7 mouse cellular contexts compared by ENCODE assay signal in the genomic region with DNA sequence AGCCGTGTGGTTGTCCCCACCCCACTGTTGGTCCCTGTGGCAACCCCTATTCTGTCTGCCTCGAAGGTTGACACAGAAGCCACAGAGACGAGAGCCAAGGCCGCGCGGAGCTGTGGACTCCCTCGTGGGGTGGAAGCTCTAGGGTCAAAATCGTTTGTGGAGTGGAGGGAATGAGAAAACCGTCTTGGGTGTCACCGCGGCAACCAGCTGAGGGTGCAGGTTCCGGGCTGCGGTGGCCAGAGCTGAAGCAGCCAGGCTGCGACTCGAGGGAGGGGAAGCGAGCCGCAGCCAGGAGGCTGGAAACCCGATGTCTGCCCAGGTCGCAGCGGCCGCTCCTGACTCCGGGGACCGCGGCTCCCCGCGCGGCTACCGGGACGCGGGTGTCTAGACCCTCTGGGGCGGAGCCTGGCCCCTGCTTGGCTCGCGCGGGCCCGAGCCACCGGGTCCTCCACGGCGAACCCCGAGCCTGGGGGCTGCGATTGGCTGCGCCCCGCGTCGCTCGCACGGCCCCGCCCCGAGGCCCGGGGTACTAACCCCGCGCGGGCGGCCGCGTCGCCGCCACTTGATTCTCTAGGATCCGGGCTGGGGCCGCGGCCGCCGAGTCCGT. TPM values are rescaled to one million over a fixed set of nuclear protein-coding genes. Genes with fewer than 3 reads are reported as not detected.
DNase-seq lines count a peak whose midpoint lies in the region; ATAC-seq and TF ChIP-seq lines count a peak whose summit lies in the region.

No protein-coding gene starts in this region.

- in situ Hi-C loops in Patski (cut with MboI; ENCODE audit: low pct_unique_long_range_greater_than_20kb) = loop anchor here (5.0 kb wide), 2 partner anchors 135 to 205 kb away; no protein-coding TSS in a partner anchor

- H3K36me3 ChIP-seq in heart, embryonic 10.5 days = no peaks in the 10 kb centered on the region
- no peaks in the 10 kb centered on the region for H3K36me3 ChIP-seq in midbrain, embryonic 14.5 days (ENCODE audit: control insufficient read depth, insufficient read depth, low read length)

- 1% methylated on average over 58 of the region's 63 CpGs for WGBS in heart, embryonic 10.5 days
- under 1% methylated on average over 60 of the region's 63 CpGs for WGBS in midbrain, embryonic 14.5 days

- peaks cover 34% of the 10 kb centered on the region for H3K4me1 ChIP-seq in heart, embryonic 10.5 days
- H3K4me1 ChIP-seq in midbrain, embryonic 14.5 days (ENCODE audit: control insufficient read depth, insufficient read depth, low read length) = no peaks in the 10 kb centered on the region

- ATAC-seq in Patski = peak; percentile 24
- ATAC-seq in midbrain, embryonic 14.5 days (ENCODE audit: low FRiP score, low TSS enrichment) = no peak

- peak overlapping the region; percentile 42 for H3K27ac ChIP-seq in heart, embryonic 10.5 days
- no peak overlapping the region for H3K27ac ChIP-seq in midbrain, embryonic 14.5 days (replicated peaks; ENCODE audit: low read depth, low read length)

- H3K9ac ChIP-seq in midbrain, embryonic 14.5 days (replicated peaks; ENCODE audit: low read length) = no peak overlapping the region

- H3K4me3 ChIP-seq in heart, embryonic 10.5 days = peak overlapping the region; percentile 58
- peak overlapping the region; percentile 15; the same call in 1 of the 2 replicates for H3K4me3 ChIP-seq in midbrain, embryonic 14.5 days (replicated peaks; ENCODE audit: low read depth, low read length)

- no peaks in the 10 kb centered on the region for H3K27me3 ChIP-seq in Patski
- peaks cover 99% of the 10 kb centered on the region for H3K27me3 ChIP-seq in heart, embryonic 10.5 days (ENCODE audit: insufficient read depth, poor library complexity, severe bottlenecking)
- H3K27me3 ChIP-seq in midbrain, embryonic 14.5 days (ENCODE audit: control insufficient read depth, insufficient read depth, low read length) = peaks cover 97% of the 10 kb centered on the region

- peak overlapping the region; percentile 38 for H3K4me2 ChIP-seq in midbrain, embryonic 14.5 days (ENCODE audit: low read length)

- H3K9me3 ChIP-seq in heart, embryonic 10.5 days = no peaks in the 10 kb centered on the region
- H3K9me3 ChIP-seq in midbrain, embryonic 14.5 days (ENCODE audit: control insufficient read depth, low read length) = no peaks in the 10 kb centered on the region

- CTCF ChIA-PET in Patski (lab: Charles Lee) = no interaction called here

- no peak for TF ChIP-seq CTCF in Patski (IDR thresholded peaks at IDR 0.05)

- POLR2A ChIA-PET in Patski (lab: Charles Lee) = no interaction called here

- peak; percentile 77 for DNase-seq in CD4-positive, CD25-positive, alpha-beta regulatory T cell, adult 2 months (ENCODE audit: low read depth, low spot score)
- DNase-seq in Patski (ENCODE audit: low read depth, low spot score) = no peak
- no peak for DNase-seq in heart, embryonic 10.5 days (ENCODE audit: low spot score)
- DNase-seq in kidney, postnatal 4 days = peak; percentile 32 to 59
- DNase-seq in midbrain, embryonic 14.5 days = peak; percentile 40
- peak; percentile 71 for DNase-seq in thymus, postnatal 25 days
- DNase-seq in yolk sac, embryonic 10.5 days (ENCODE audit: low spot score) = no peak

RNA-seq across cellular contexts. Expression of a gene that starts 31.6 kb away (rescaled TPM):
- 8.9 TPM for polyA plus RNA-seq in Patski (2021)
- 0.05 TPM in 1 of 2 replicates, not detected in the other for polyA plus RNA-seq in heart, embryonic 10.5 days (2016; fragmentation: Nextera tagmentation; extraction: Ambion mirVana)
- not detected in 2 replicates for polyA plus RNA-seq in midbrain, embryonic 14.5 days (2014; fragmentation: Nextera tagmentation; extraction: Ambion mirVana)

Comparison
In these comparisons a context has a peak if more than half of its experiments do, and no peak if none do; other contexts are left out.
1. DNase-seq: peak in CD4-positive, CD25-positive, alpha-beta regulatory T cell, adult 2 months (single experiment), kidney, postnatal 4 days (2 of 2), midbrain, embryonic 14.5 days (single experiment) and thymus, postnatal 25 days (single experiment); none in Patski (single experiment), heart, embryonic 10.5 days (single experiment) and yolk sac, embryonic 10.5 days (single experiment).